Mouse (Mus musculus) lung, postnatal 0 days (tissue): ENCODE measurements at regions not wholly inside any gene's neighbourhood (a gene's known extent, or its start where the extent isn't known, plus 50 kb on each side); places are given as distances from the start of the nearest gene placed in this dataset.

Source experiments
- ATAC-seq: fragments of 200-750 bp; cut with Nextera tagmentation; 2 replicates; pipeline ENCODE4 v1.8.0; 2017; ENCODE audit warnings: moderate library complexity
- DNase-seq: peaks from one replicate; pipeline ENCODE4 v3.0.0-alpha.2; 2016; ENCODE audit warnings: low spot score
- H3K27ac ChIP-seq: fragments of 300-500 bp; sonication (generic); 2 replicates; pipeline ENCODE4 v1.5.1; 2014; ENCODE audit warnings: antibody characterized with exemption, mild to moderate bottlenecking, low read length, mixed read lengths
- H3K27me3 ChIP-seq: fragments of 300-500 bp; sonication (generic); replicated peaks from 2 replicates; pipeline ENCODE4 v1.6.1; 2014; ENCODE audit warnings: low read length, mixed read lengths; ENCODE audit not compliant: insufficient read depth
- H3K36me3 ChIP-seq: fragments of 300-500 bp; sonication (generic); 2 replicates; pipeline ENCODE4 v1.6.1; 2014; ENCODE audit warnings: low read length, mixed read lengths; ENCODE audit not compliant: insufficient read depth
- H3K4me1 ChIP-seq: fragments of 300-500 bp; sonication (generic); 2 replicates; pipeline ENCODE4 v1.6.1; 2014; ENCODE audit warnings: antibody characterized with exemption, low read depth, low read length, mixed read lengths; ENCODE audit not compliant: insufficient read depth
- H3K4me2 ChIP-seq: fragments of 300-500 bp; sonication (generic); replicated peaks from 2 replicates; pipeline ENCODE4 v1.6.1; 2014; ENCODE audit warnings: low read depth, mild to moderate bottlenecking, low read length, moderate library complexity, mixed read lengths
- H3K4me3 ChIP-seq: fragments of 300-500 bp; sonication (generic); 2 replicates; pipeline ENCODE4 v1.5.1; 2014; ENCODE audit warnings: low read depth, low read length
- H3K9ac ChIP-seq: fragments of 300-500 bp; sonication (generic); replicated peaks from 2 replicates; pipeline ENCODE4 v1.6.1; 2014; ENCODE audit warnings: low read depth, mild to moderate bottlenecking
- H3K9me3 ChIP-seq: fragments of 300-500 bp; sonication (generic); 2 replicates; pipeline ENCODE4 v1.6.1; 2016; ENCODE audit warnings: low read length, mixed read lengths
- CTCF ChIP-seq: IDR thresholded peaks from 2 replicates; pipeline ENCODE4 v1.5.1; 2016; ENCODE audit warnings: antibody characterized with exemption, mild to moderate bottlenecking
- EP300 ChIP-seq: IDR thresholded peaks from 2 replicates; pipeline ENCODE4 v1.6.1; 2016; ENCODE audit warnings: antibody characterized with exemption, mild to moderate bottlenecking, control low read depth
- WGBS: fragments of 180-500 bp; shearing (Covaris S2); extraction: QIAGEN DNeasy Blood & Tissue Kit; methylation state at CpG from one replicate; pipeline ENCODE4 v1.1.7; 2014; 5-methylcytosine and 5-hydroxymethylcytosine counted together

DNA sequence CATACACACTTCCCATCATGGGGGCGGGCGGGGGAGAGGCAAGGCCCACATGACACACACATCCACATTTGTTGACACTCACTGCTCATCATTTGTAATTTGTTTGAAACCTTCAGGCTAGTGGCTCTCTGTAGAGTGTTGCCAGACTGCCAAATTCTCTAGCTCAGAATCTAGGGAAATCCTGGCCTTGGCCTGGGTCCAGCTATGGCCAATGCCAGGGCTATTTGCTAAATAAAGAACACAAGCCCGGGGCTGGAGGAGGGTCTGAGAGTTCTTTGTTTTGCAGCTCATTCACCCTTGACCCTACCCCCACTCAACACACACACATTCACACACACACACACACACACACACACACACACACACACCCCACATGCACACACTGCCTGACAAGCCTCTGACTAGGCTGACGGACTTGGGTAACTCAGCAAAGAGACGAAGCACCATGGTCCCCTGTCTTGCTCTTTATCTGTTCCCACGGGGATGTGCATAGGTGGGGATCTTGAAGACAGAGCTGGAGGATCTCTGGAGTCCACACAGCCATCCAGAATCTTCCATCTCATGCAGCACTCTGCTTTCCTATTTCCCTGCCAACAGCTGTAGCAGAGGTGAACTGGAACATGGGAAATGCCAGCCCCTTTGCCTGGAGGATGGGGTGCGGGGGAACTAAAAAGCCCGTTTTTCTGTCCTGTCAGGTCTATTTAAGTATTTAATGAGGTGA lies 107.1 kb upstream of the Cadm1 start:
- Histone ChIP-seq H3K27me3 (no peaks in the 10 kb centered on the region), H3K9ac (no peak overlapping the region), H3K27ac (no peak overlapping the region), H3K4me1 (peaks cover 5% of the 10 kb centered on the region; the same call in 1 of the 2 replicates), H3K36me3 (no peaks in the 10 kb centered on the region), H3K9me3 (no peaks in the 10 kb centered on the region), H3K4me2 (no peak overlapping the region), H3K4me3 (no peak overlapping the region)
- WGBS = 27% methylated on average over 8 of the region's 8 CpGs
- DNase-seq (peak; percentile 70), ATAC-seq (peak; percentile 82)
- no peak for TF ChIP-seq CTCF
- TF ChIP-seq EP300 = no peak

DNA sequence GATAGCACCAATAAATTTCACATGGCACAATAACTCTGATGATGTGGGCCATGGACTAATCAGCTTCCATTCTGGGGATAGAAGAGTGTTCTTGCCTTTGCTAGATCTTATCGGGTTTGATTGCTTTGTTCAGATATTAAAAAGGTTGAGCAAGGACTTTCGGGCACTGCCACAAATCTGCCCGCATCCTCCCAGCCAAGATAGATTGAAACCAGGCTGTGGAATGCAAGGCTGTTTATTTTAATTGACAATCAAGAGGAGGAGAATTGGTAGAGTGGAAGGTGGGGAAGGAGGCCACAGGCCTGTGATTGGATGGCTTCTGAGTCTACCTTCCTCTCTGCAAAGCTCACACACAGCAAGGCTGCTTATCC lies 106.5 kb upstream of the Cadm1 start:
- H3K27me3 ChIP-seq = no peaks in the 10 kb centered on the region
- H3K4me2 ChIP-seq = no peak overlapping the region
- no peak overlapping the region for H3K9ac ChIP-seq
- no peaks in the 10 kb centered on the region for H3K36me3 ChIP-seq
- H3K9me3 ChIP-seq = no peaks in the 10 kb centered on the region
- H3K4me3 ChIP-seq = no peak overlapping the region
- TF ChIP-seq CTCF = no peak
- TF ChIP-seq EP300 = no peak
- DNase-seq (no peak), ATAC-seq (no peak)
- H3K27ac ChIP-seq = no peak overlapping the region
- 43% methylated on average over 3 of the region's 3 CpGs for WGBS
- peaks cover 5% of the 10 kb centered on the region; the same call in 1 of the 2 replicates for H3K4me1 ChIP-seq

DNA sequence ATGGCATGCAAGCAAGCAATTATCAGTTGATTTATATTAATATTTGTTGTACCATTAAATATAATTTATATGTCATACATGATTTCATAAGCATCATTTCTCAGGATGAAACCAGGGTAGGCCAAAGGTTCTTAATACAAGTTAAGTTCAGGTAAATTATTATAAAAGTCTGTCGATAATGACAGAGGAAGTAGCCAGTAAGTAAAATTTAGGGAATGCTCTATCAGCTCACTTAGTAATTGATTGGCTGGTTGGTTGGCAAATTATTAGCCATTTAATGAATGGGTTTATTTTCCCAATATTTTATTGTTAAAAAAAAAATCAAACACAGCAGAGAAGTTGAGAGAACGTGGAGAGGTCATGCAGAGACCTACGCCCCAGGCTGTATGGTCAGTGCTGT lies 105.8 kb upstream of the Cadm1 start:
- H3K4me1 ChIP-seq = peaks cover 5% of the 10 kb centered on the region; the same call in 1 of the 2 replicates
- no peak overlapping the region for H3K9ac ChIP-seq
- WGBS = 82% methylated on average over 3 of the region's 3 CpGs
- TF ChIP-seq CTCF (no peak), EP300 (no peak)
- DNase-seq = no peak
- no peak overlapping the region for H3K27ac ChIP-seq
- no peaks in the 10 kb centered on the region for H3K27me3 ChIP-seq
- no peak overlapping the region for H3K4me3 ChIP-seq
- no peak overlapping the region for H3K4me2 ChIP-seq
- no peaks in the 10 kb centered on the region for H3K9me3 ChIP-seq
- H3K36me3 ChIP-seq = no peaks in the 10 kb centered on the region
- no peak for ATAC-seq

DNA sequence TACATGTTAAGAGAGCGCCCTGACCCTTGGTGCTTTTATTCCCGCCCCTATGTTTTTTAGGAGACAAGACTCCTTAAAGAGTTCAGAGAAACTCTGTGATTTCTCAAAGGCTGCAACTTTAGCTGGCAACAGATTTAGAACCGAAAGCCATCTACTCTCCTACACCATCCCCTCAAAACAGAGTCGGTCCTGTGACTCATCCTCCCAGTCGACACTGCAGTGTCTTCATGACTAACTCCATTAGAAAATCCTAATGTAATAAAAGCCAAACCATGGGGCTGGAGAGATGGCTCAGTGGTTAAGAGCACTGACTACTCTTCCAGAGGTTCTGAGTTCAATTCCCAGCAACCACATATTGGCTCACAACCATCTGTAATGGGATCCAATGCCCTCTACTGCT lies 103.3 kb upstream of the Cadm1 start:
- no peaks in the 10 kb centered on the region for H3K9me3 ChIP-seq
- H3K4me3 ChIP-seq = no peak overlapping the region
- no peak for ATAC-seq
- no peaks in the 10 kb centered on the region for H3K27me3 ChIP-seq
- peaks cover 5% of the 10 kb centered on the region; the same call in 1 of the 2 replicates for H3K4me1 ChIP-seq
- H3K36me3 ChIP-seq = no peaks in the 10 kb centered on the region
- no peak overlapping the region for H3K4me2 ChIP-seq
- DNase-seq = no peak
- TF ChIP-seq CTCF = no peak
- no peak for TF ChIP-seq EP300
- H3K9ac ChIP-seq = no peak overlapping the region
- 86% methylated on average over 5 of the region's 5 CpGs for WGBS
- no peak overlapping the region for H3K27ac ChIP-seq

DNA sequence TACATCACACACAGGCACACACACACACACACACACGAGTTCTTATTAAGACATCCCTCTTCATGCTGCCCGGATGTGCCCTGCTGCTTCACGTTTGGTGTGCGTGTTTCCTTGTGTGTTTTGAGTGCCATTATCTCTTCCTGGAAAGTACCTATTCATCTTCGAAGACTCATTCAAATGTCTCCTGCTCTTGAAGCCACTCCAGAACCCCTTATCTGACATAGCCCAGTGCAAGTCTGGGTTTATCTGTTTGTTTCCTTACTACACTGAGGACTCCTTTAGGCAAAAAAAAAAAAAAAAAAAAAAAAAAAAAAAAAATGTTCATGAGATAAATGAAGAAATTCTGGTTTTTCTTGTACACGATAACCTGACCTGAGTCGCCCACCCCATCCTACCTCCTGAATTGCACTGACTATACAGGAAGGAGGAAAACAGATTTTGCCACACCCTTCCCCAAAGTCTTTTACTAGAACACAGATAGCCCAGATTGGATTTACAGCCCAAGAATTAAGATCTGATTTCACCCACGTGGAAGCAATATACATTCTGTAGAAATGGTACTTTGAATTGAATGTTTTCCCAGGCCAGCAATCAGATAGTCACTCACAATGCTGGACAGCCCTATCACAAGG lies 101.1 kb upstream of the Cadm1 start:
- 32% methylated on average over 8 of the region's 8 CpGs for WGBS
- Histone ChIP-seq H3K36me3 (no peaks in the 10 kb centered on the region), H3K4me1 (peaks cover under 1% of the 10 kb centered on the region; the same call in 1 of the 2 replicates), H3K4me3 (no peak overlapping the region), H3K9me3 (no peaks in the 10 kb centered on the region), H3K27ac (no peak overlapping the region), H3K4me2 (no peak overlapping the region), H3K27me3 (no peaks in the 10 kb centered on the region), H3K9ac (no peak overlapping the region)
- DNase-seq (peak; percentile 36), ATAC-seq (peak; percentile 74)
- peak; percentile 84 for TF ChIP-seq EP300
- no peak for TF ChIP-seq CTCF

DNA sequence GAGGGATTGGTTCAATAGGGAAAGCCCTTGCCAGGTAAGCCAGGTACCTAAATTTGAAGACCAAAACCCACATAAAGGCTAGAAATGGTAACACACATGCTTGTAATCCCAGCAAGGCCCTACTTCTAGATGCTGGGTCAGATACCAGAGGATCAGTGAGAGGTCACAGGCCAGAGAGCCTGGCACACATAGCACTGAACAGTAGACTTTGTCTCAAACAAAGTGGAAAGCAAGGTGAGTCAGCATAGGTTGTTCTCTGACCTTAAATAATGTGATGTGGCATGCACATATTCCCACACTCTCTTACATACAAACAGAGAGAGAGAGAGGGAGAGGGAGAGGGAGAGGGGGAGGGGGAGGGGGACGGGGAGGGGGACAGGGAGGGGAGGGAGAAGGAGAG lies 100.3 kb upstream of the Cadm1 start:
- ATAC-seq (no peak), DNase-seq (no peak)
- no peak for TF ChIP-seq EP300
- TF ChIP-seq CTCF = no peak
- H3K36me3 ChIP-seq = no peaks in the 10 kb centered on the region
- no peak overlapping the region for H3K4me2 ChIP-seq
- no peak overlapping the region for H3K9ac ChIP-seq
- H3K4me1 ChIP-seq = no peaks in the 10 kb centered on the region
- no peak overlapping the region for H3K4me3 ChIP-seq
- no peak overlapping the region for H3K27ac ChIP-seq
- no CpG with 5 or more reads among the region's 1 CpGs for WGBS
- H3K9me3 ChIP-seq = no peaks in the 10 kb centered on the region
- H3K27me3 ChIP-seq = no peaks in the 10 kb centered on the region
